Mouse (Mus musculus): Measurements from ENCODE around the gene Abca1. TPM values are rescaled to one million over a fixed set of nuclear protein-coding genes. Genes with fewer than 3 reads are reported as not detected.

Abca1 gene
- polyA plus RNA-seq, 1 experiment from 2014 or later: 4.4 TPM

- Histone ChIP-seq H3K4me1 (no peaks in the 10 kb centered on the region), H3K36me3 (no peaks in the 10 kb centered on the region), H3K9me3 (replicated peaks) (no peaks in the 10 kb centered on the region), H3K9ac (no peak overlapping the region), H3K27ac (peak overlapping the region; percentile 27; the same call in 1 of the 2 replicates), H3K4me3 (replicated peaks) (no peak overlapping the region), H3K27me3 (no peaks in the 10 kb centered on the region), H3K4me2 (no peak overlapping the region)
- 93% methylated on average over 9 of the region's 9 CpGs for WGBS
- no peak for ATAC-seq (replicated peaks; ENCODE audit: low FRiP score)
Observed at GRCm38 (mm10) chr4:53100492-53100891, 59.2 kb downstream of the Abca1 start.

- 87% methylated on average over 4 of the region's 4 CpGs for WGBS
Observed at GRCm38 (mm10) chr4:53094850-53095249, 64.8 kb downstream of the Abca1 start.

DNA sequence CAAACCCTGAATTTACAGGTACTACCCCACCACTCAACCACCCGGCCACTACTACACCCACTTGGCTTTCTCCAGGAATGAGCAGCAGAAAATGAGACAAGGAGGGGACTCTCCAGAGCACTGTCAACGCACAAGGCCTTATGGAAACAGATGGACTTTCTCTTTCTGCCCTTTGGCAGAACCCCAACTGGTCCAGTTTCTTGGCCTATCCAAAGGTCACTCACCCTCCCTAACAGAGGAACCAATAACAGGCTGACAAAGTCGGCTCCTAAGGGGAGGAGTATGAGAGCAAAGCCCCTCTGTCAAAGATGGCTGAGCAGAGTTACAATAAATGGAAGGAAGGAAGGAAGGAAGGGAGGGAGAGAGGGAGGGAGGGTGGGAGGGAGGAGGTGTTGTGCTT lies 65.4 kb downstream of the Abca1 start:
- no peak overlapping the region for H3K4me2 ChIP-seq
- WGBS: 47% methylated on average over 3 of the region's 3 CpGs
- H3K27ac ChIP-seq: no peak overlapping the region
- H3K9me3 ChIP-seq (replicated peaks): no peaks in the 10 kb centered on the region
- no peak overlapping the region for H3K4me3 ChIP-seq (replicated peaks)
- 0 out of 2 replicates have a peak, but pooled peaks cover 4% of the 10 kb centered on the region for H3K4me1 ChIP-seq
- no peak overlapping the region for H3K9ac ChIP-seq
- ATAC-seq (replicated peaks; ENCODE audit: low FRiP score): no peak
- no peaks in the 10 kb centered on the region for H3K27me3 ChIP-seq
- H3K36me3 ChIP-seq: 0 out of 2 replicates have a peak, but pooled peaks cover 5% of the 10 kb centered on the region

More at GRCm38 (mm10) chr4:53094850-53095249, 64.8 kb downstream of the Abca1 start:
- 0 out of 2 replicates have a peak, but pooled peaks cover 5% of the 10 kb centered on the region for H3K36me3 ChIP-seq
- no peak overlapping the region for H3K4me3 ChIP-seq (replicated peaks)
- H3K27ac ChIP-seq: no peak overlapping the region
- ATAC-seq (replicated peaks; ENCODE audit: low FRiP score): no peak
- no peaks in the 10 kb centered on the region for H3K9me3 ChIP-seq (replicated peaks)
- no peaks in the 10 kb centered on the region for H3K27me3 ChIP-seq
- no peak overlapping the region for H3K4me2 ChIP-seq
- H3K4me1 ChIP-seq: 0 out of 2 replicates have a peak, but pooled peaks cover 4% of the 10 kb centered on the region
- H3K9ac ChIP-seq: no peak overlapping the region

GRCm38 (mm10) chr4:53093615-53094014 lies 66.1 kb downstream of the Abca1 start:
- Histone ChIP-seq H3K9ac (no peak overlapping the region), H3K4me3 (replicated peaks) (no peak overlapping the region), H3K36me3 (0 out of 2 replicates have a peak, but pooled peaks cover 5% of the 10 kb centered on the region), H3K27me3 (no peaks in the 10 kb centered on the region), H3K27ac (no peak overlapping the region), H3K9me3 (replicated peaks) (no peaks in the 10 kb centered on the region), H3K4me2 (no peak overlapping the region), H3K4me1 (0 out of 2 replicates have a peak, but pooled peaks cover 4% of the 10 kb centered on the region)
- no peak for ATAC-seq (replicated peaks; ENCODE audit: low FRiP score)
- WGBS: 91% methylated on average over 4 of the region's 4 CpGs

DNA sequence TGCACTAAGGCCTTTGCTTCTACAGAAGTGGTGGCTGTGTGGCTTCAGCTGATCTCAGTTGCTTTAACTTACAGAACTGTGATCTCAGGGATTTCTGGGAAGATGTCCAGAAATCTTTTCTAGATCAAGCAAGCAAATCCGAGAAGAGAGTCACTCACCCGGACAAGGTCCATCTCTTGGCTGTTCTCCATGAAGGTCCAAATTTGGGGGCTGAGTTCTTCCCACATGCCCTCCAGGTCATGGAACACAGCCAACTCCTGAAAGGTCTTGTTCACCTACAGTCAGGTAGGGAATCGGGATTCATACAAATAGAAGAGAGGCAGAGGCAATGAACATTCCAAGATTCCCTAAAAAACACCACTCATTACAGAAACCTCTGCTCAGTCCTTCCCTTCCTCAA lies 70.1 kb downstream of the Abca1 start:
- no peaks in the 10 kb centered on the region for H3K9me3 ChIP-seq (replicated peaks)
- no peaks in the 10 kb centered on the region for H3K27me3 ChIP-seq
- no peak for ATAC-seq (replicated peaks; ENCODE audit: low FRiP score)
- no peak overlapping the region for H3K9ac ChIP-seq
- 75% methylated on average over 3 of the region's 3 CpGs for WGBS
- H3K27ac ChIP-seq: no peak overlapping the region
- 0 out of 2 replicates have a peak, but pooled peaks cover 5% of the 10 kb centered on the region for H3K36me3 ChIP-seq
- H3K4me1 ChIP-seq: 0 out of 2 replicates have a peak, but pooled peaks cover 4% of the 10 kb centered on the region
- no peak overlapping the region for H3K4me2 ChIP-seq
- no peak overlapping the region for H3K4me3 ChIP-seq (replicated peaks)

DNA sequence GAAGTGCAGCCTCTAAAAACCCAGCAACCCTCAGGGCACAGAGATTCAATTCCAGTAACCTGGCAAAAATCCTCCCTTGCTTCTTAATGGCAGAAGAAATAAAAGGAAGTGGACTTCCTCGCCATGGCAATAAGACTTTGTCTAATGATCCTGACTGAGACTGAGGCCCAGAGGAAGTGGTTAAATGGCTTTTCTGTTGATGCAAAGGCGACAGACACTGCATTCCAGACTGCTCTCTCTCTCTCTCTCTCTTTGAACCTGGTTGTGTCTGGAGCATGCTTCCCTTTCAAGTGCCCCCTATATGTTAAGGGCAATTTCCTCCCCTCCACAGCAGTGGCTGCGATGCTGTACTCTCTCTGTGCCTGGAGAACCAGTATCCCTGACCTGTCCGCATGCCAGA lies 70.7 kb downstream of the Abca1 start:
- 0 out of 2 replicates have a peak, but pooled peaks cover under 1% of the 10 kb centered on the region for H3K4me1 ChIP-seq
- peaks cover 10% of the 10 kb centered on the region for H3K36me3 ChIP-seq
- no peak overlapping the region for H3K27ac ChIP-seq
- no peaks in the 10 kb centered on the region for H3K27me3 ChIP-seq
- H3K4me2 ChIP-seq: no peak overlapping the region
- H3K4me3 ChIP-seq (replicated peaks): no peak overlapping the region
- no peaks in the 10 kb centered on the region for H3K9me3 ChIP-seq (replicated peaks)
- no peak overlapping the region for H3K9ac ChIP-seq
- ATAC-seq (replicated peaks; ENCODE audit: low FRiP score): no peak
- WGBS: 28% methylated on average over 4 of the region's 4 CpGs

DNA sequence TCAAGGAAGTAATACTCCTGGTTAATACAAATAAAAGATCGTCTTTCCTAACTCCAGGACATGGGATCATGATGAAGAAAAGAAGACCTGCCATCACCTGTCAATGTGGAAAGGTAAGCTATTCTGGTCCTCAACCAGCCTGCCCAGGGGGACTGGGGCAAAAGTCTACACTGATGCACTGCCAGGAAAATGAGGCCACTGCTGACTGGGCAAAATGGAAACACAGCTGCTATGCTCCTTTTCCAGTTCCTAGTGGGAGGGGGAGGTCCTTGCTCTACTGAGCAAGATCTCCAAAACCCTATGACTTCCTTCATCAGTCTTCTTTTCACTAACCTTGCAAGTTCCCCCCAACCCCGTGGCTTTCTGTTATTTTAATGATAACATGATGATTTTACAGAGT lies 73.1 kb downstream of the Abca1 start:
- no peak overlapping the region for H3K9ac ChIP-seq
- 69% methylated on average over 2 of the region's 2 CpGs for WGBS
- H3K27me3 ChIP-seq: no peaks in the 10 kb centered on the region
- H3K4me2 ChIP-seq: no peak overlapping the region
- no peak overlapping the region for H3K4me3 ChIP-seq (replicated peaks)
- no peak overlapping the region for H3K27ac ChIP-seq
- no peaks in the 10 kb centered on the region for H3K9me3 ChIP-seq (replicated peaks)
- no peak for ATAC-seq (replicated peaks; ENCODE audit: low FRiP score)
- H3K36me3 ChIP-seq: peaks cover 12% of the 10 kb centered on the region
- H3K4me1 ChIP-seq: no peaks in the 10 kb centered on the region

DNA sequence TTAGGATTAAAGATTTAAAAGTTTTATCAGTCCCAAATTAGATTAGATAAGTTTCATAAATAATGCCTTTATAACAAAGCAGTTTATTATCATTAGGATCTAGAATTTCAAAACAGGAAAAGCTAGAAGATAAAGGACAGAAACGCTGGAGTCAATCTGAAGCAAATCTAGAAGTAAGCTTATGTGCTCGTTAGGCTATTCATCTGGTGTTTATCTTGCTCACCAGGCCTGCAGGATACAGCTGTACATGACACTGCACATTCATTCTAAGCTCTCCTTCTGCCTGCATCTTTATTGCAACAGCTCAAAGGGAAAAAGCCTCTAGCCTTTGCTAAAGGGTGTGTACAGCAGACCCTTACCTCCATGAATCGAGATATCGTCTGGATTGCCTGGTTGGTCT lies 74.1 kb downstream of the Abca1 start:
- Histone ChIP-seq H3K4me1 (no peaks in the 10 kb centered on the region), H3K4me3 (replicated peaks) (no peak overlapping the region), H3K27ac (no peak overlapping the region), H3K9me3 (replicated peaks) (no peaks in the 10 kb centered on the region), H3K4me2 (no peak overlapping the region), H3K36me3 (peaks cover 12% of the 10 kb centered on the region), H3K9ac (no peak overlapping the region), H3K27me3 (no peaks in the 10 kb centered on the region)
- WGBS: 58% methylated on average over 4 of the region's 4 CpGs
- ATAC-seq (replicated peaks; ENCODE audit: low FRiP score): no peak

DNA sequence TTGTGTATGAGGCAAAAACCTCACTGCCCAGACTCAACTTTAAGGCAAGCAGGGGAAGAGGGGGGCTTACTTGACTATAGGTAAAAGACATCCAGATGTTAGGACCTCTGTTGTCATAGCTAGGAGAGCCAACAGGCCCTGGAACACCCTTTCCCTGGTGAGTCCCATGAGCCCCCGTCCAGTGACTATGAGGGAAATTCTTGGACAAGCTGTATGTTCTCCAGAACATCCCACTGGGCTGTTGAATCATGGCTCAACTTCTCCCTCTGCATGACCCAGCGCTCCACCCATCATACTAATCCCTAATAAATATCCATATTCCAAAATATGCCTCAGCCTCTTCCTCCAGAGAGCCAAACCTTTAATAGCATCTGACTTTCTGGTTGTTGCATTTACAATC lies 76.6 kb downstream of the Abca1 start:
- WGBS: 92% methylated on average over 2 of the region's 2 CpGs
- no peak for ATAC-seq (replicated peaks; ENCODE audit: low FRiP score)
- H3K4me3 ChIP-seq (replicated peaks): no peak overlapping the region
- no peak overlapping the region for H3K27ac ChIP-seq
- H3K9ac ChIP-seq: no peak overlapping the region
- H3K4me1 ChIP-seq: no peaks in the 10 kb centered on the region
- H3K27me3 ChIP-seq: no peaks in the 10 kb centered on the region
- peaks cover 17% of the 10 kb centered on the region for H3K36me3 ChIP-seq
- H3K4me2 ChIP-seq: no peak overlapping the region
- no peaks in the 10 kb centered on the region for H3K9me3 ChIP-seq (replicated peaks)

DNA sequence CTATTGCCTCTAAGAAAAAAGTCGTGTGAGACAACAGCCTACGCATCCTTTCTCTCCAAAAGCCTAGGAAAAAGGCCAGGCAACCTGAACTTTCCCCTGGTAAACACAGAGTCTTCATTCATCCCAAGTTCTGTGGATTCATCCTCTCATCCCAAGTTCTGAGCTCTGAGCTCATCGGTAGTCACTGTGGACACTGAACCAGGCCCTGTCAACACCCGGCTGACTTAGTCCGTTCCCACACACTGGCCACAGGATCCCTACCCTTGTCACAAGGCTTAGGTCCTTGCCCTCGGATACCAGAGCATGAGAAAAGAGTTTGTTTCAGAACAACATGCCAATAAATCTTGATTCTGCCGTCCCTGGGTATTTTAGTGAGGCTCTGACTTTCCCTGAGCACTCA lies 77.2 kb downstream of the Abca1 start:
- Histone ChIP-seq H3K4me3 (replicated peaks) (no peak overlapping the region), H3K9me3 (replicated peaks) (no peaks in the 10 kb centered on the region), H3K4me1 (no peaks in the 10 kb centered on the region), H3K27me3 (no peaks in the 10 kb centered on the region), H3K36me3 (peaks cover 21% of the 10 kb centered on the region), H3K27ac (no peak overlapping the region), H3K9ac (no peak overlapping the region), H3K4me2 (no peak overlapping the region)
- WGBS: 74% methylated on average over 7 of the region's 7 CpGs
- ATAC-seq (replicated peaks; ENCODE audit: low FRiP score): no peak

GRCm38 (mm10) chr4:53081851-53082250 lies 77.8 kb downstream of the Abca1 start:
- H3K9ac ChIP-seq: no peak overlapping the region
- ATAC-seq (replicated peaks; ENCODE audit: low FRiP score): no peak
- no peaks in the 10 kb centered on the region for H3K9me3 ChIP-seq (replicated peaks)
- WGBS: 86% methylated on average over 11 of the region's 11 CpGs
- no peaks in the 10 kb centered on the region for H3K27me3 ChIP-seq
- H3K4me2 ChIP-seq: no peak overlapping the region
- no peak overlapping the region for H3K27ac ChIP-seq
- no peak overlapping the region for H3K4me3 ChIP-seq (replicated peaks)
- H3K36me3 ChIP-seq: peaks cover 21% of the 10 kb centered on the region
- H3K4me1 ChIP-seq: no peaks in the 10 kb centered on the region

- Histone ChIP-seq H3K27ac (no peak overlapping the region), H3K4me3 (replicated peaks) (no peak overlapping the region), H3K4me1 (no peaks in the 10 kb centered on the region), H3K9me3 (replicated peaks) (no peaks in the 10 kb centered on the region), H3K9ac (no peak overlapping the region), H3K4me2 (no peak overlapping the region), H3K27me3 (no peaks in the 10 kb centered on the region), H3K36me3 (peaks cover 33% of the 10 kb centered on the region)
- ATAC-seq (replicated peaks; ENCODE audit: low FRiP score): no peak
- 90% methylated on average over 3 of the region's 3 CpGs for WGBS
Observed at GRCm38 (mm10) chr4:53080290-53080689, 79.4 kb downstream of the Abca1 start.

GRCm38 (mm10) chr4:53078793-53079310 lies 80.8 kb downstream of the Abca1 start:
- Histone ChIP-seq H3K4me3 (replicated peaks) (no peak overlapping the region), H3K27ac (no peak overlapping the region), H3K27me3 (no peaks in the 10 kb centered on the region), H3K4me1 (no peaks in the 10 kb centered on the region), H3K4me2 (no peak overlapping the region), H3K36me3 (peaks cover 34% of the 10 kb centered on the region), H3K9ac (no peak overlapping the region), H3K9me3 (replicated peaks) (no peaks in the 10 kb centered on the region)
- 0 out of 2 replicates have a peak, but pooled peaks have one; percentile 33 for ATAC-seq (replicated peaks; ENCODE audit: low FRiP score)
- 69% methylated on average over 2 of the region's 2 CpGs for WGBS

Measured in kidney, embryonic 15.5 days (tissue).